Mouse (Mus musculus): ENCODE measurements at regions not wholly inside any gene's neighbourhood (a gene's known extent, or its start where the extent isn't known, plus 50 kb on each side); places are given as distances from the start of the nearest gene placed in this dataset.

GRCm38 (mm10) chr13:46026018-46026417, 61.2 kb upstream of the Atxn1 start:
- no peak for TF ChIP-seq CTCF (IDR thresholded peaks at IDR 0.05; ENCODE audit: borderline replicate concordance, extremely low read depth, insufficient read depth, insufficient read length)
- TF ChIP-seq POLR2A (IDR thresholded peaks at IDR 0.05; ENCODE audit: borderline replicate concordance, extremely low read depth, insufficient read depth, insufficient read length, poor library complexity, severe bottlenecking), result no peak
